Mouse (Mus musculus) testis, adult 2 months (tissue): ENCODE data around the gene Eef1akmt2. TPM values are rescaled to one million over a fixed set of nuclear protein-coding genes. Genes with fewer than 3 reads are reported as not detected.

Source experiments
- H3K27ac ChIP-seq: fragments of 200-500 bp; 2 replicates; pipeline ENCODE4 v1.5.1; 2012; ENCODE audit warnings: low read depth, low read length; ENCODE audit not compliant: control insufficient read depth, insufficient read depth
- H3K27me3 ChIP-seq: fragments of 200-500 bp; 2 replicates; pipeline ENCODE4 v1.6.1; 2012; ENCODE audit warnings: mild to moderate bottlenecking, low read length, moderate library complexity; ENCODE audit not compliant: control insufficient read depth, insufficient read depth
- H3K36me3 ChIP-seq: fragments of 200-500 bp; 2 replicates; pipeline ENCODE4 v1.6.1; 2012; ENCODE audit warnings: mild to moderate bottlenecking, low read length; ENCODE audit not compliant: control insufficient read depth, insufficient read depth
- H3K4me1 ChIP-seq: fragments of 200-500 bp; 2 replicates; pipeline ENCODE4 v1.6.1; 2012; ENCODE audit warnings: low read length; ENCODE audit not compliant: control insufficient read depth, insufficient read depth
- H3K4me3 ChIP-seq: fragments of 200-500 bp; 2 replicates; pipeline ENCODE4 v1.5.1; 2012; ENCODE audit warnings: low read depth, mild to moderate bottlenecking, low read length, moderate library complexity, mixed read lengths; ENCODE audit not compliant: control insufficient read depth
- CTCF ChIP-seq: fragments of 200-500 bp; IDR thresholded peaks from 2 replicates; pipeline ENCODE4 v1.5.1; 2012; ENCODE audit warnings: low read depth, mild to moderate bottlenecking, inconsistent platforms, low read length, moderate library complexity; ENCODE audit not compliant: control insufficient read depth, insufficient read depth, insufficient replicate concordance
- POLR2A ChIP-seq: fragments of 200-500 bp; IDR thresholded peaks from 2 replicates; pipeline ENCODE4 v1.6.1; 2012; ENCODE audit warnings: low read depth, mild to moderate bottlenecking, inconsistent platforms, low read length, moderate library complexity; ENCODE audit not compliant: control insufficient read depth
- polyA plus RNA-seq: library from polyadenylated mRNA; depleted of rRNA; stranded (reverse); fragments of >200 nt; gene quantifications from 2 replicates; pipeline ENCODE4 v1.2.3, GENCODE M21; 2012

The Eef1akmt2 gene
- polyA plus RNA-seq, 1 experiment: 5.5 TPM

DNA sequence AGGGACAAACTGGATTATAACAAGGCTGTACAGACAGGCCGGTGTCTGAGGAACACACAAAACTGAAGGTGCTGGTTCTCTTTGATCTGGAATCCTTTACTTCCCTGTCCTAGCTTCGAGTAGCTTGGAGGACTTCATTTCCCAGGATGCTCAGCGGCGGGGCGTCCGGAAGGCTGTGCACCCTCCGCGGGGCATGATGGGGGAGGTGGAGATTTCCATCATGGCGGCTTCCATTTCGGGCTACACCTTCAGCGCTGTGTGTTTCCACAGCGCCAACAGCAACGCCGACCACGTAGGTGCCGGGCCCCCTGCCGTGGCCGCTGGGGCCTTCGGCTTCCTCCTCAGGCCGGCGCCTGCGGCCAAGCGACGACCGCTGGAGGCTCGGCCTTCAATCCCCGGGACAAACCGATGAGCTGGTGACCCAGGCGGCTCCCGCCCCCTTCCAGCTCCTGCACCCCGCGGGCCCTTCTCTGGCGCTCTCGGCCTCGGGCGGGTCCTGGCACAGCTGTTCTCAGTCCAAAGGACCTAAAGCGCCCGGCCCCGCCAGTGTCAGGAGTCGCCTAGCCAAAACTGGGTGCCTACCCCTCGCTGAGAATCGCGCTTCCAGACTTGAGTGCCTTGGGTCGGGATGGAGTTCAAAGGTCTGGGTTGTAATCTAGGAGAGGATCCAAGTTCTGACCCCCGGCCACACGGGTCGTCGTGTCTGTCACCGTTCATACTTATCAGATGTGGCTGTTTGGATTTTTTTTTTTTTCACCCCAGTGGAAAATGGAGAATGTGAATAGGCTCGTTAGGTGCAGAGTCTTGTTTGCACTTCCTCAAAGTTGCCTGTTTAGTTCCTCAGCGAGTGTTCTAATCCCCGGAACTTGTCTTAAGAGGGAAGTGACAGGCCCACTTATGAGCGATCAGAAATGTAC is 6.8 kb upstream of the Eef1akmt2 start, which contains the start of gene Abraxas2:
Abraxas2 (plus strand) TSS at position 184 of the 917 bp plus-strand sequence.
- TF ChIP-seq POLR2A (peak; percentile 83), CTCF (no peak)
- no peaks in the 10 kb centered on the region for H3K27me3 ChIP-seq
- H3K36me3 ChIP-seq: no peaks in the 10 kb centered on the region
- H3K4me1 ChIP-seq: peaks cover 6% of the 10 kb centered on the region
- peak within 1 kb of the TSS; percentile 100 for H3K4me3 ChIP-seq
- peak within 1 kb of the TSS; percentile 97 for H3K27ac ChIP-seq

DNA sequence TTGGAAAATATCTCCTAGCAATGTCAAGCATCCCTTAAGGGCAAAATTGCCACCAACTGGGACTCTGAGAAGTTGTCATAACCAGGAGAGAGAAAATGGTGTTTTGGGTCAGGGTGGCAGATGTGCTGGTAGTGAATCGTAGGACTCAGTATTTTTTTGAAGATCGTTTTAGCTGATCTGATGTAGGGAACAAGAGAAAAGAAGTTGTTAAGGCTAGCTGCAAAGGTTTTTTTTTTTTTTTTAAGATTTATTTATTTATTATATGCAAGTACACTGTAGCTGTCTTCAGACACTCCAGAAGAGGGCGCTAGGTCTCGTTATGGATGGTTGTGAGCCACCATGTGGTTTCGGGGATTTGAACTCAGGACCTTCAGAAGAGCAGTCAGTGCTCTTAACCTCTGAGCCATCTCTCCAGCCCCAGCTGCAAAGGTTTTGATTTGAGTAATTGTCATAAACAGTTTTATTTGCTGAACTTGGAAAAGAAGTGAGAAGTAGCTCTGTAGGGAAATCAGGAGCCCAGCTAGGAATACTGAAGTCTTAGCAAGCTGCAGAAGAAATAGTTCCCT is 5.7 kb upstream of the Eef1akmt2 start:
- Histone ChIP-seq H3K36me3 (no peaks in the 10 kb centered on the region), H3K4me1 (peaks cover 6% of the 10 kb centered on the region), H3K4me3 (no peak overlapping the region), H3K27ac (no peak overlapping the region), H3K27me3 (no peaks in the 10 kb centered on the region)
- TF ChIP-seq POLR2A (no peak), CTCF (no peak)

DNA sequence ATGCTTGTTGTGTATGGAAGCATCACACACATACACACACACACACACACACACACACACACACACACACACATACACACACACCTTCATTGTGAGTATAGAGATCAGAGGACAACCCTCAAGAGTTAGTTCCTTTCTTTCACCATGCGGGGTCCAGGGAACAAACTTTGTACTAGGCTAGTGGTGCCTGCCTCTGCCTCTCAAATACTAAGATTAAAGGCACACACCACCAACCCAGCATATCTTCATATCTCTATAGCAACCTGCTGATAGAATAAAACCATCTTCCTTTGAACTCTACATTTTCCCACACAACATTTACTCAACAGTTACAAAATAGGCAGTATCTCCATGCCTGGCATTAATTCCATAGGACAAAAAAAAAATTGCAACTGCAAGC is 3.6 kb upstream of the Eef1akmt2 start:
- Histone ChIP-seq H3K27me3 (no peaks in the 10 kb centered on the region), H3K27ac (no peak overlapping the region), H3K4me1 (peaks cover 8% of the 10 kb centered on the region), H3K36me3 (no peaks in the 10 kb centered on the region), H3K4me3 (no peak overlapping the region)
- TF ChIP-seq CTCF (no peak), POLR2A (no peak)

DNA sequence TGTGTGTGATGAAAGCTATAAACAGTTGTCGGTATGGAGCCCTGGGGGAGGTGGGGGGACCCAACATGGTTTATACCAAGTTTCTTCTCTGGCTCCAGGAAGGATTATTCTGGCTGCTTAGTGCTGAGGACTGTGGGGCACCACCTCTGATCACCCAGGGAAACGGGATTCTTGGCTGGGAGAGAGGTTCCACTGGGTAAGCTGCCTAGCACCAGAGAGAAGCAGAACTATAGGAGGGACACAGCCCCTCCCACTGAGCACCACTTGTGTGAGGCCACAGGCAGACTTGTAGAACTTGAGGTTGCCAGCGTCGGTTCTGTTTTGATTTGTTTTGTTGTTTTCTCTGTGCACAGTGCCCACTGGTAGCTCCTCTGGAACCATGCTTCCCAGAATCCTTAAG is 1.5 kb upstream of the Eef1akmt2 start:
- H3K27me3 ChIP-seq: no peaks in the 10 kb centered on the region
- H3K36me3 ChIP-seq: peaks cover 1% of the 10 kb centered on the region; the same call in 1 of the 2 replicates
- H3K27ac ChIP-seq: no peak overlapping the region
- TF ChIP-seq POLR2A (no peak), CTCF (no peak)
- H3K4me1 ChIP-seq: peaks cover 4% of the 10 kb centered on the region
- H3K4me3 ChIP-seq: no peak overlapping the region

DNA sequence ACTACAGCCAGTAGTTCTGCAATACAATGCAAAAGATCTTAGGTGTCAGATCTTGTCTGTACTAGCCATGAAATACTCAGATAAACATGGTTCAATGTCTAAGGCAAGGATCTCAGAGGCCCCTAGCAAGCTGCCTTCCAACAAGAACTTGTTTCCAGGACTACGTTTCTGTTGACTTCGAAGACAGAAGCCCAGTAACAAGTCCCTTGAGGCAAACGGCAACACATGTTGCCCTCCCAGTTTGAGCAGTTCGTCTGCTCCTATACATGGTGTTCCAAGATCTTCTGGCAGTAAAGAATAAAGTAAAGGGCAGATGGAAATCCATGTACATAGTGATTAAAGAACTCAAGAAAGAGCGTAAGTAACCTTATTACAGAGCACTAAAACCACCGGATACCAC is 888 bp upstream of the Eef1akmt2 start:
- Histone ChIP-seq H3K4me1 (peaks cover 2% of the 10 kb centered on the region), H3K4me3 (no peak overlapping the region), H3K36me3 (peaks cover 1% of the 10 kb centered on the region; the same call in 1 of the 2 replicates), H3K27me3 (no peaks in the 10 kb centered on the region), H3K27ac (no peak overlapping the region)
- TF ChIP-seq POLR2A (no peak), CTCF (no peak)

DNA sequence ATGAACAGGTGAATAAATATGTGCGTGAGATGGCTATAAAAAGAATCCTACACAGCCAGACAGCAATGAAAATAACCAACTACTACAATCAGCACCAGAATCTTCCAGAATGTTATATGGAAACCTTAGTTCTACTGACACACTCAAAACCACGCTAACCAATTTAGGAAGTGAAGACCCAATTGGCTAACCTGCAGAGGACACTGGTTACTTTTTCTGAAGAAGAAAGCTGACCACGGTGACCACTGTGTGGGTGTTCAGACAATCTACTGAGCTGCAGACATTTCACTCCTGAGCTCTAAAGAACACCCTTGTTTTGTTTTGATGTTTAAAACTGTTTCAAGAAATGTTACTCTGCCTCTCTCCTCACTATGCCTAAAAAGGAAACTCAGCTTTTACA is 9.3 kb downstream of the Eef1akmt2 start:
- Histone ChIP-seq H3K4me1 (no peaks in the 10 kb centered on the region), H3K27me3 (no peaks in the 10 kb centered on the region), H3K27ac (no peak overlapping the region), H3K36me3 (no peaks in the 10 kb centered on the region; the same call in 1 of the 2 replicates), H3K4me3 (no peak overlapping the region)
- TF ChIP-seq CTCF: no peak
- TF ChIP-seq POLR2A: no peak

DNA sequence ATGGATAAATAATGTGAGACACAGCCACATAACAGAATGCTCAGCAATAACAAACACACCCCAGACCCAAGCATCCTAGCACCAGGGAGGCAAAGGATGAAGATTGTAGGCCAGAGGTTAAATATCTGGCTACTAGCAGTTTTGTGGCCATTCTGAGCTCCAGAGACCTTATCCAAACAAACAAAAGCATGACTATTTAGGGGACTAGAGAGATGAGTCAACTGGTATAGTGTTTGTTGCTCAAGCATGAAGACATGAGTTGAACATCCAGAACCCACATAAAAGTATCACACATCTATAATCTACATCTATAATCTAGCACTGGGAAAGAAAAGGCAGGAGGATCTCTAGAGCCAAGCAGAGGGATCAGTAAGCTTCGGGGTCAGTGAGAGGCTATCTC is 10.0 kb downstream of the Eef1akmt2 start:
- TF ChIP-seq CTCF (no peak), POLR2A (no peak)
- Histone ChIP-seq H3K27ac (no peak overlapping the region), H3K4me3 (no peak overlapping the region), H3K27me3 (no peaks in the 10 kb centered on the region), H3K36me3 (peaks cover 2% of the 10 kb centered on the region; the same call in 1 of the 2 replicates), H3K4me1 (no peaks in the 10 kb centered on the region)
